Mouse (Mus musculus): ENCODE results near the gene P2rx1.

P2rx1 gene

GRCm38 (mm10) chr11:72987807-72988206 lies 11.1 kb upstream of the P2rx1 start:
- DNase-seq (ENCODE audit: low read depth, low spot score): no peak

GRCm38 (mm10) chr11:72989044-72989443 lies 9.9 kb upstream of the P2rx1 start:
- DNase-seq (ENCODE audit: low read depth, low spot score): no peak

- DNase-seq (ENCODE audit: low read depth, low spot score): no peak
Observed at GRCm38 (mm10) chr11:72990688-72991087, 8.2 kb upstream of the P2rx1 start.

- no peak for DNase-seq (ENCODE audit: low read depth, low spot score)
Observed at GRCm38 (mm10) chr11:72991961-72992360, 6.9 kb upstream of the P2rx1 start.

- DNase-seq (ENCODE audit: low read depth, low spot score): no peak
Observed at GRCm38 (mm10) chr11:72996346-72996745, 2.6 kb upstream of the P2rx1 start.

GRCm38 (mm10) chr11:72996781-72997180 lies 2.1 kb upstream of the P2rx1 start:
- DNase-seq (ENCODE audit: low read depth, low spot score): no peak

GRCm38 (mm10) chr11:72997529-72998326 lies 1.2 kb upstream of the P2rx1 start:
- DNase-seq (ENCODE audit: low read depth, low spot score): no peak

GRCm38 (mm10) chr11:73001029-73001428 lies 2.1 kb downstream of the P2rx1 start:
- peak; percentile 85 for DNase-seq (ENCODE audit: low read depth, low spot score)

GRCm38 (mm10) chr11:73006377-73006776 lies 7.5 kb downstream of the P2rx1 start:
- peak; percentile 91 for DNase-seq (ENCODE audit: low read depth, low spot score)

GRCm38 (mm10) chr11:73007113-73007512 lies 8.2 kb downstream of the P2rx1 start:
- DNase-seq (ENCODE audit: low read depth, low spot score): peak; percentile 18

GRCm38 (mm10) chr11:73007698-73008481 lies 9.0 kb downstream of the P2rx1 start:
- DNase-seq (ENCODE audit: low read depth, low spot score): peak; percentile 83

GRCm38 (mm10) chr11:73008826-73009225 lies 9.9 kb downstream of the P2rx1 start:
- no peak for DNase-seq (ENCODE audit: low read depth, low spot score)

- DNase-seq (ENCODE audit: low read depth, low spot score): no peak
Observed at GRCm38 (mm10) chr11:73009531-73010274, 10.8 kb downstream of the P2rx1 start.

- DNase-seq (ENCODE audit: low read depth, low spot score): no peak
Observed at GRCm38 (mm10) chr11:73013981-73014380, 15.1 kb downstream of the P2rx1 start.

- DNase-seq (ENCODE audit: low read depth, low spot score): no peak
Observed at GRCm38 (mm10) chr11:73014831-73015344, 16.0 kb downstream of the P2rx1 start.

GRCm38 (mm10) chr11:73015391-73016102 lies 16.6 kb downstream of the P2rx1 start:
- DNase-seq (ENCODE audit: low read depth, low spot score): no peak

- DNase-seq (ENCODE audit: low read depth, low spot score): no peak
Observed at GRCm38 (mm10) chr11:73016103-73016420, 17.2 kb downstream of the P2rx1 start.

- peak; percentile 96 for DNase-seq (ENCODE audit: low read depth, low spot score)
Observed at GRCm38 (mm10) chr11:73018471-73019146, 19.7 kb downstream of the P2rx1 start, which contains the start of gene Camkk1. Gene Camkk1, plus strand, starts transcription at chr11:73019008.

GRCm38 (mm10) chr11:73019147-73019795 lies 20.4 kb downstream of the P2rx1 start:
- DNase-seq (ENCODE audit: low read depth, low spot score): peak; percentile 91
